Mouse (Mus musculus) heart, adult 8-10 months (tissue): Measurements from ENCODE around the gene Secisbp2l. TPM values are rescaled to one million over a fixed set of nuclear protein-coding genes. Genes with fewer than 3 reads are reported as not detected.

Experiments
- DNase-seq: peaks from one replicate; pipeline ENCODE4 v3.0.0; 2022; ENCODE audit warnings: low spot score
- total RNA-seq, 4 experiments: library from RNA; stranded (reverse); gene quantifications; 2 replicates each; pipeline ENCODE4 v1.2.4; 2022

The Secisbp2l gene
- total RNA-seq, 4 experiments from 2014 or later = 26.1 to 29.2 (median 27.6) TPM

- DNase-seq = no peak
Measured at GRCm38 (mm10) chr2:125706510-125706921, 76.2 kb downstream of the Secisbp2l start.

- DNase-seq = no peak
Measured at GRCm38 (mm10) chr2:125704907-125705631, 77.6 kb downstream of the Secisbp2l start.

- DNase-seq = no peak
Measured at GRCm38 (mm10) chr2:125702851-125703250, 79.8 kb downstream of the Secisbp2l start.

GRCm38 (mm10) chr2:125701606-125702005 lies 81.1 kb downstream of the Secisbp2l start:
- DNase-seq = no peak

- DNase-seq = peak; percentile 56
Measured at GRCm38 (mm10) chr2:125696219-125696618, 86.5 kb downstream of the Secisbp2l start.

DNA sequence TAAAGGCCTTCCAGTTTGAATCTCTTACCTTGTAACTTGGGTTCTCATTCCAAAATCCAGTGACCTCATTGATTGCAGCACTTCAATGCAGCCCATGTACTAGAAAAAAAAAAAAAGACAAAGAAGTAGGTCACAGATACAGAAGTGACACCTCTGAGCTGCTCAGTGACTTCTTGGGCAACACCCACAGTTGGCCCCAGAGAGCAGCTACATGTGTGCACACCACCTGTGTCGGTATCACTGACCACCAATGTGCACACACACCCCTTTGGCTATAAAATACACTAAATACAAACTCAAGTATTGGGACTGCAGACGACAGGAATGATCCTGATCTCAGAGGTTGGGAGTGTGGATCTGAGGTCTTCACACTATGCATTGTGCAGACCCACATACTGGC lies 87.9 kb downstream of the Secisbp2l start:
- DNase-seq = no peak

DNA sequence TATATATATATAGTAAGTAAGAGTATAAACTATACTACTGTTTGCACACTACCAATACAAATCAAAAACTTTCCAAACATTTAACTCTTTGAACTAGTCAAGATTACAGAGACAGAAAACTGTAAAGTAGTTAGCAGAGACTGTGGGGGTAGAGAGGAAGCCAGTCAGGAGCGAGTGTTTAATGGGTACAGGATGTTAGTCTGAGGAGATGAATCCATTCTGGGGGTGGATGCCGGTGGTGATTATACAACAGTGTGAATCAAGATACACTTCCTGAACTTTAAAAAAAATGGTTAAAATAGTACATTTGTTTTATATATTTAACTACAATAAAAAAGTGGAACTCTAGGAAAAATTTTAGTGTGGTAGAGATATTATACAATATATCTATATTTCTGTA lies 90.7 kb downstream of the Secisbp2l start:
- no peak for DNase-seq

Other genes starting within 250 kb of the Secisbp2l start
- gene Cep152, start 157.8 kb downstream of the Secisbp2l start, total RNA-seq = 1 to 10 TPM; 1.3 to 1.6 (median 1.5) TPM
- 10 to 100 TPM; 46.5 to 54.1 (median 48.9) TPM for gene Eid1, start 109.8 kb downstream of the Secisbp2l start, total RNA-seq
- gene Shc4, start 58.7 kb downstream of the Secisbp2l start, total RNA-seq = under 1 TPM; 0.82 to 0.97 (median 0.91) TPM
- 10 to 100 TPM; 10.4 to 12.2 (median 11.7) TPM for gene Galk2, start 76.2 kb upstream of the Secisbp2l start, total RNA-seq
- gene Cops2, start 76.3 kb upstream of the Secisbp2l start, total RNA-seq = 10 to 100 TPM; 83.2 to 94.0 (median 90.4) TPM